Mouse (Mus musculus) retina, adult 2 months (tissue): Measurements from ENCODE around the gene Tmem79.
"Not testable (repeated sequence)": the region's sequence is repeated elsewhere in the genome, so short reads cannot be mapped to it uniquely, and the experiment has no call there.

Experiments used
- DNase-seq: peaks from one replicate; pipeline ENCODE4 v3.0.0-alpha.2; 2012; ENCODE audit warnings: low read depth, low spot score

Gene Tmem79

DNA sequence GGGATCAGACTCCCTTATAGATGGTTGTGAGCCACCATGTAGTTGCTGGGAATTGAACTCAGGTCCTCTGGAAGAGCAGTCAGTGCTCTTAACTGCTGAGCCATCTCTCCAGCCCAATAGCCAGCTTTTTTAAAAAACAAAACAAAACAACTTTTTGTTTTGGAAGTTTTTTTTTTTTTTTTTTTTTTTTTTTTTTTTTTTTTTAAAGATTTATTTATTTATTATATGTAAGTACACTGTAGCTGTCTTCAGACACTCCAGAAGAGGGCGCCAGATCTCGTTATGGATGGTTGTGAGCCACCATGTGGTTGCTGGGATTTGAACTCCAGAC is 50.4 kb downstream of the Tmem79 start:
- DNase-seq, result not testable (repeated sequence)

DNA sequence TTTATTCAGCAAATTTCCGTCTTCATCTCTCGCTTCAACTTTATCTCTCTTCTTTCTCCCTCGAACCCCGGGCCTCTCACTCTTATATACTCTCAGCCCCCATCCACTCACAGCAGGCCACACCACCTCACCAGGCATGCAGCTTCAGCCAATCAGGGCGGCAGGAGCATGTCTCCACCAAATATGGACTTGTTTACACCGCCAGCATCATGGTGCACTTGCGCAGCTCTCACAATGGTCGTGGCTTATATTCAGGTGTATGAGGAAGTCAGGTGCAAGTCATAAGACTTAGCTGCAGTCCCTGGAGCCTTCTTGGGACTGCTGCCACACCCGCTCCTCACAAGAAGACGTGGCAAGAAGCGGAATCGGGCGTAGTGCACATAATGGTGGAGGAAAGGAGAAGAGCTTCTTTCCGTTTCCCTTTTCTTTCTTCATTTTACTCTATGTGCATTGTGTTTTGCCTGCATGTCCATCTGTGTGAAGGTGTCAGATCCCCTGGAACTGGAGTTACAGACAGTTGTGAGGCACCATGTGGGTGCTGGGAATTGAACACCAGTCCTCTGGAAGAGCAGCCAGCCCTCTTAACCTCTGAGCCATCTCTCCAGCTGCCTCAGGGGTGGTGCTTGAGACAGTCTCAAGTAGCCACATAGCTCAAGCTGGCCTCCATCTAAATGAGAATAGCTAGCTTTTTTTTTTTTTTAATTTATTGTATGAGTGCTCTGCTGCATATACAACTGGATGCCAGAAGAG is 51.0 kb downstream of the Tmem79 start:
- DNase-seq, result not testable (repeated sequence)

DNA sequence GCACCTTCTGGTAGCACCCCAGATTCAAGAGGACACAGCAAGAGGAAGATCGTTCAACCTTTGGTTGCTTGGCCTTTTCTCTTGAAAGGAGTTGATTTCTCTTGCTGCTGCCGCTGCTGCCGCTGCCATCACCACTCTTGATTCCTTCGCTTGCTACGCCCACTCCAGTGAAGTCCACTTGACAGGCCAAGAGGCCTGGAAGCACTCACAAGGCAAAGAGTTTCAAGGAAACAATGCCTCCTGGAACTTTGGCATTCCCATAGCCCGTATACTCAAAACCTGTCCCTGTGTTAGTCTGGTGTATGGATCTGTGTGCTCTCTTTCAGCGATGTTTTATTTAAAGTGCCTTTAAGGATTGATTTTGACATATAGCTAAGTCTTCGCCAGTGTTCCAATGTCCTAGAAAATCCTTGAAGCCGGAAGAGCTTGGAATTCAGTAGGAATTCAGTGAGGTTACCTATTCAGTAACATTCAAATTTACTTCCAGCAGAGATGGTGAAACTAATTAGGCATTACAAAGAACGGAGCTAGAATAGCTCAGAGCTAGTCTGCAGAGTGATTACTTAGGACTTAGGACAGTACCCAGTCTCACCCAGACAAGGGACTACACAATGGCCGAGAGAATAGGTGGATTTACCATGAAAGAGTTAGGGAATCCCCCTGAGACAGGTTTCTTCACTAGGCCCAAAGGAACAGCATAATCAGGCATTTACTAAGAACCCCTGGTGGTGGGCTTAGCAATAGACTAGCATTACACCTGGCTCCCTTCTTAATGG is 54.6 kb downstream of the Tmem79 start:
- not testable (repeated sequence) for DNase-seq

DNA sequence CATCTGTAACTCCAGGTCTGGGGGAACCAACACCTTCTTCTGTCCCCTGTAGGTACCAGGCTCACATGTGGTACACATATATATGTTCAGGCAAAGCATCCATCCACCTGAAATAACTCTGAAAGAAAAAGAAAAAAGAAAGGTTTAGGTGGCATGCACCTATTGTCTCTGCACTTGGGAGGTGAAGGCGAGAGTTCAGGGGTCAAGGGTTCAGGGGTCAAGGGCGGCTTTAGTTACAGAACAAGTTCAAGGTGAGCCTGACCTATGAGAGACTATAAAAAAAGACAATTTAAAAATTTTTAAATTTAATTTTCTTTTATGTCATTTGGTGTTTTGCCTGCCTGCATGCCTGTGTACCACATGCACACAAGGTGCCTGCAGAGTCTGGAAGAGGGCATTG is 55.9 kb downstream of the Tmem79 start:
- no peak for DNase-seq
